Mouse (Mus musculus) lung, postnatal 25 days (tissue): Measurements from ENCODE around the gene Gm36176.

Experiments used
- DNase-seq: peaks from one replicate; pipeline ENCODE4 v3.0.0; 2022; ENCODE audit warnings: low spot score

The Gm36176 gene

DNA sequence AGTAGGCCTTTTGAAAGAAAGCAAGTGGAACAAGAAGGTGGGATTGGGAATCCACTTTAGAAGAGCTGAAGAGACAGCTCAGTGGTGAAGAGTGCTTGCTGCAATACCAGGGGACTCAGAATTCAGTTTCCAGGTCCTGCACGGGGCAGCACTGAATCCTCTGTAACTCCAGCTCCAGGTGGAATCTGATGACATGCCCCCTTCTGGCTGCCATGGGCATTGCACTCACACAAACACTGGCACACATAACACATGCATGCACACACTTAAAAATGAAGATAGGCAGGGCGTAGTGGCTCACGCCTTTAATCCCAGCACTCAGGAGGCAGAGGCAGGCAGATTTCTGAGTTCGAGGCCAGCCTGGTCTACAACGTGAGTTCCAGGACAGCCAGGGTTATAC lies 36.0 kb downstream of the Gm36176 start:
- DNase-seq = no peak

DNA sequence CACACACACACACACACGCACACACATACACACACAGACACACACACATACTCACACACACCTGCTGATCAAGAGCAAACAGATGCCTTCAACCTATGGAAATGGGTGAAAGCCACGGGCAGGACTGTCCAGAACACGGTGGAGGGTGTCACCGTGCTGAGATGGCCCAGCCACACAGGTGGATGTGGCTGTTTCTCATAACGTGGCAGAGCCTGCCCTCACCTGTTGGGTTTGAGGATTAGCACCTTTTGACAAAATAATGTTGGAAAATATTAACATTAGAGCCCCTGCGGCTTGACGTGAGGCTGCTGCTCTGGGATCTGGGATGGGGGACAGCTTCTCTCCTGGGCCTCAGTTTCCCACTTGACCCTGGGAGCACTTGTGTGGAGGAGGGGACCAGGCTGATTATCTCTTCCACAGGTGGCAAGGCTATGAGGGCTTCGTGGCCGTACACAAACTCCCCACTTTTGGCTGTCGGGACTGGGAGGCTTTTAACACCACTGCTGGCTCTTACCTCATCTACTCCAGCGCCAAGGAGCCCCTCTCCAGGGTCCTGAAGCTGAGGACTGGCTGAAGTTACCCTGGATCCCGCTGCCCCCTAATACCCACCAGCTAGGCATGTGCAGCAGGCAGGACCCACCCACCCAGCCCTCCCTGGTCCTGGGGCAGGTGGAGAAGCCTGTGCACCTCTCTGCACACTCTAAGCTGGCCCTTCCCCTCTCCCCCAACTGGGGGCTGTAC lies 39.6 kb downstream of the Gm36176 start:
- no peak for DNase-seq

DNA sequence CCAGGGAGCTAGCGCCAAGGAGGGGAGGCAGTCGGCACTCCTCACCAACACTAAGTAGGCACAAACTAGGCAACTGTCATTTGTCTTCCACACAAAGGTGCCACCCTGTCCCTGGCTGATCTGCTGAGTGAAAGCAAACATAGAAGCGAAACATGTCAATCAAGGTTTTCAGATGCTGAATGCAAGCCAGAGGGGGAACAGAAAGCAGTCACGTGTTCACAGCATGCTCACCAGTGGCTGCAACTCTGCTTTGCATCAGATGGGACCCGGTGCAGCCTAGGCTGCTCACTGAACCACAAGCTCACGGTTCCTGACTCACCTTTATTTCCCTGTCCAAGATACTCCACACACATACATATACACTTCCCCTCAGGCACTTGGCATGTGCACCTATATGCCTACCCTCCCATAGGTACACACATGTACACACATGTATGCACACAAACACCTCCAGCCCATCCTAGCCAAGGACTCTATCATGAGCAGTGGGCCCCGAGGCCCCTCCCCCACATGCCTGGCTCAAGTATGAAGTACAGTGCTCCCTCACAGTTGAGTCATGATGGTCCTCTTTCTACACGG lies 44.5 kb downstream of the Gm36176 start:
- no peak for DNase-seq

DNA sequence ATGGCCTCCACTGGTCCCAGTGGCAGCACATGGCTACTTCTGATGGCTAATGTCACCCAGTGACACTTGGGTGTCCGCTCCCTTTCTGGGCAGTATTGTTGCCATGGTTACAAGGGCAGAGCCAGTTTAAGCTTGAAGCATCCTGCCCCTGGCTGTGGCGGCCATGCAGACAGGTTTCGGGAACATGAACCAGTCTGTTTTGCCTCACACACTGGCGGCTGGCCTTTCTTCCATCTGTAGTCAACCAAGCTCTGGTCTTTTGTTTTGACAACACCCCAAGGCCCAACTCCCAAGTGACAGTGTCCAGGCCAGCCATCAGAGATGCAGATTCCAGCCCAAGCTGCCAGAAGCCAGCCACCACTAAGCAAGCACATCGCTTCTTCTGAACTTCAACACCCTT lies 49.0 kb downstream of the Gm36176 start:
- DNase-seq = no peak
